Mouse (Mus musculus): ENCODE measurements around the gene Ralgds.
"Not testable (repeated sequence)": the region's sequence is repeated elsewhere in the genome, so short reads cannot be mapped to it uniquely, and the experiment has no call there.

The Ralgds gene

GRCm38 (mm10) chr2:28512798-28513401 is at the start of gene Ralgds:
Ralgds (plus strand) TSS chr2:28513125.
- DNase-seq = peak; percentile 43

GRCm38 (mm10) chr2:28463919-28464318 is 49.0 kb upstream of the Ralgds start:
- peak; percentile 72 for DNase-seq

DNA sequence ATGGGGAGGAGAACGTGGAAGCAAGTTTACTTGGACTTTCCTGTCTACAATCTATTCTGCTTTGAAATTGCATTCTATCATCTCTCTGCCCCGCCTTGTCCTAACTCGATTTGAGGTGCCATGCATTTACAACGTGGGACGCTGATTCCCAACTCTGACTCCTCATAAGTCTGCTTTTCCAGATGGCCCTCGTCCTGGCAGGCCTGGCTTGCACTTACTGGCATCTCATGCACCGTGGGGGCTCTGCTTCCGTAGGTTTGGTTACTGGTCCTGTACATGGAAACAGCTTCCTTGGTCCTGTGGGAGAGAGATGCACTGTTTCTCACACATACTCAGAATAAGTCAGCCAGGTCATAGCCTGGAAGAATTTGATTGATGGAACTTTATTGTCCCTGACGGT is 48.0 kb upstream of the Ralgds start:
- no peak for DNase-seq

GRCm38 (mm10) chr2:28465836-28466518 is 46.9 kb upstream of the Ralgds start, which contains the start of gene 1700007K13Rik:
1700007K13Rik (minus strand) TSS chr2:28466332.
- DNase-seq = peak; percentile 51

GRCm38 (mm10) chr2:28467860-28468485 is 45.0 kb upstream of the Ralgds start, which contains the start of gene Mrps2:
Mrps2 (plus strand) TSS chr2:28468066.
- peak; percentile 88 for DNase-seq

GRCm38 (mm10) chr2:28468486-28469225 is 44.3 kb upstream of the Ralgds start:
- no peak for DNase-seq

GRCm38 (mm10) chr2:28469461-28469860 is 43.5 kb upstream of the Ralgds start:
- DNase-seq = no peak

DNA sequence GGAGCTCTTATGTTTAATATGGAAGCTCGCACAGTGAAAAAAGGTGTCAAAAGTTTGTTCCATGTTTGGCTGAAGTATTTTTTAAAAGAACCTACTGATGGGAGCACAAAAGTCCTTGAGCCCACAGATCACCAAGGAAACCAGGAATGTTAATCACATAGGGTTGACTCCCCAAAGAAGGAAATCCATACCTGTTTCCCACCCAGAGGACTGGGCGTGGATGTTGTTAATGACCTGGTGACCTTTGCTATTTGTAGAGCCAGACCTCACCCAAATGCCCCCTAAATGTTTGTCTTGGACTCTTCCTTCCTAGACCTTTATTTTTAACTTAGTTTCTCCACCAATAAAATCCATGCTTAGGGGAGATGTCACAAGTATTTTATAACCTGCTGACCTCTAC is 42.3 kb upstream of the Ralgds start:
- no peak for DNase-seq

DNA sequence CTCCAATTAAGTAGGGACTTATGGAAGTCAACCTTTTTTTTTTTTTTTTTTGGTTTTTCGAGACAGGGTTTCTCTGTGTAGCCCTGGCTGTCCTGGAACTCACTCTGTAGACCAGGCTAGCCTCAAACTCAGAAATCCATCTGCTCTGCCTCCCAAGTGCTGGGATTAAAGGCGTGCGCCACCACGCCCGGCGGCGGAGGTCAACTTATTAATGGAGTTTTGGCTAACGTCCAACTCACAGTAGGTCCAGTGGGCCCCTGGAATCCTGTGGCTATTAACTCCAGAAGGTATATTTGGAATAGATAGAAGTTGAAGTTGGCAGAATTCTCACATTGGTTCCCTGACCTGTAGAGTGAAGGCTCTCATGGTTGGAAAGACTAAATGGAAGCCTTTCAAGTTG is 40.9 kb upstream of the Ralgds start:
- DNase-seq = not testable (repeated sequence)

DNA sequence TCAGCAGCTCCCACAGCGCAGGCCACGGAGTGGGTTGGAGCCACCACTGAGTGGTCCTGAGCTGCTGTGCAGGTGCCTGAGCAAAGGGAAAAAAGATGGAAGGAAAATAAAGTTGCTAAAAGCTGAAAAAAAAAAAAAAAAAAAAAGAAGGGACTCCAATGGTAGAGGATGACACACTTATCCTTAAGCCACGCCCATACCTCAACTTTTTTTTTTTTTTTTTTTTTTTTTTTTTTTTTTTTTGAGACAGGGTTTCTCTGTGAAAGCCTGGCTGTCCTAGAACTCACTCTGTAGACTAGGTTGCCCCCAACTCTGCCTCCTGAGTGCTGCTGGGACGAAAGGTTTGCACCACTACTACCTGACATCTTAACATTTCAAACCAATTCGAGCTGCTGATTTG is 34.9 kb upstream of the Ralgds start:
- DNase-seq = not testable (repeated sequence)

GRCm38 (mm10) chr2:28479208-28480204 is 33.4 kb upstream of the Ralgds start:
- DNase-seq = no peak

DNA sequence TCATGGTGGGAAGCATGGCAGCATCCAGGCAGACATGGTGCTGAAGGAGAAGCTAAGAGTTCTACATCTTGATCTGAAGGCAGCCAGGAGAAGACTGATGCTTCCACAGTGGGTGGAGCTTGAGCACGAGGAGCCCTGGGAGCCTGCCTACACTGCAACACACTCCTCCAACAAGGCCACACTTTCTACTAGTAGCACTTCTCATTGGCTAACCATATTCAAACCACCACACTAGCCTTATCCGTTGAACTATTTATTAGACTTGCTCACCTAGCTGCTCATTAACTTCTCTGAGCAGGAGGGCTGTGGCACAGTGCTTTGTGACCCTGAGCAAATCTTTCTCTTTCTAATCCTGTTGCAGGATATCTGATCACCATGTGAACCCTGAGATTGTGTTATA is 29.1 kb upstream of the Ralgds start:
- no peak for DNase-seq

DNA sequence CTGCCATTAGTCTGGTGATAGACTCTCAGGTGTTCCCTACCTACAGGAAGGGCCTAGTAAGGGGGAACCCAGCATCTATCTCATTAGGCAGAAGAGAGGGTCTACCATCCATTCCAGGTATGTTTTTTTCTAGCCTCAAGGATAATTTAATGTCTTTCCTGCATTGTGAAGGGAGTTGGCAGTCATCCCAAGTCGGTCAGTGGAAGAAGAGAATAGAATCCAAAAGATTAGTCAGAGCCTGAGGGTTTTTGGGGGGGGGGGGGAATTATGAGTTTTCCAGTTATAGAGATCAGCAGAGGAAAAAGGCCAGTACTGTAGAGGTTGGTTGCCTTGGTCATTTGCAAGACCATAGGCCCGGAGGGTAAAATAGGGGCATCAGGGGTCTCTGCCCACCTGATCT is 18.4 kb upstream of the Ralgds start:
- no peak for DNase-seq

GRCm38 (mm10) chr2:28495207-28495756 is 17.6 kb upstream of the Ralgds start:
- DNase-seq = peak; percentile 60

- DNase-seq = no peak
Measured at GRCm38 (mm10) chr2:28495801-28496595, 16.9 kb upstream of the Ralgds start.

DNA sequence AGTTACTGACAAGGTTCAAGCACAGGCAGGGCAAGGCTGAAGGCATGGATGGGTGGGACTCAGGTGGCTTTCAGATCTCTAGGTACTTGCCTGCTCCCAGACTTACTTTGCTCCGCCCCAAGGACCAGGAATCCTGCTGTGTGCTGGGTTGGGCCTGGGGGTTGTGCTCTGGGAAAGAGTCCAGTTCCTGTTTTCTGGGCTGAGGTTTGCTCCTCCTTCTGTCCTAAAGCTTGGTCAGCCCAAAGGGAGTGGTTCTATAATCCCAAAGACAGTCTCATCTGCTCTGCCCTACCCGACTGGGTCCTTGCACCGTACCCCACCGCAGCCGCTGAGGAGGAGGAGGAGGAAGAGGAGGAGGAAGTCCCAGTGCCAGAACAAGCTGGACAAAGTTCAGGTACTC is 16.3 kb upstream of the Ralgds start, which contains the start of gene Gbgt1:
Gbgt1 (plus strand) TSS at position 221 of the 400 bp plus-strand sequence.
- DNase-seq = no peak

DNA sequence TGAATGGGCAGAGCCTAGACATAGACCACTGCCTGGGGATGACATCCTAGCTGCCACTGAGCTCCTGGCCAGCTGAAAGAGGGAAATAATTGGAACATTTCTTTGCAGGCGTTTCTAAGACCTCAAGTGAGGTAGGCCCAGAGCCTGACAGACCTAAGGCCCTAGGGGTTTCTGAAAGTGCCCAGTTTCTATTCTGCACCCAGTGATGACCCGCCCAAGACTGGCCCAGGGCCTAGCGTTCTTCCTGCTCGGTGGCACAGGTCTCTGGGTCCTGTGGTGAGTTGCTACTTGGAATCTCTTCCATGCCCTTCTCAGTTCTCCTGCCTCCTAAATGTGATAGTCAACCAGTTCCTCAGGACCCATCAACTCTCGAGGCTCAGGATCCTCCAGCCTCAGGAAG is 15.4 kb upstream of the Ralgds start:
- no peak for DNase-seq

- DNase-seq = no peak
Measured at GRCm38 (mm10) chr2:28498431-28498830, 14.5 kb upstream of the Ralgds start.

- DNase-seq = no peak
Measured at GRCm38 (mm10) chr2:28502987-28503386, 9.9 kb upstream of the Ralgds start.

GRCm38 (mm10) chr2:28504676-28505075 is 8.2 kb upstream of the Ralgds start:
- no peak for DNase-seq

- no peak for DNase-seq
Measured at GRCm38 (mm10) chr2:28505795-28506194, 7.1 kb upstream of the Ralgds start, which contains the start of gene Gm10134. Gm10134 (plus strand) TSS chr2:28506095.
